Mouse (Mus musculus): ENCODE measurements around the gene Eef2. TPM values are rescaled to one million over a fixed set of nuclear protein-coding genes. Genes with fewer than 3 reads are reported as not detected.
"Not testable (repeated sequence)": the region's sequence is repeated elsewhere in the genome, so short reads cannot be mapped to it uniquely, and the experiment has no call there.

Gene Eef2
- total and polyA plus RNA-seq, 3 experiments: 1,695 to 3,878 (median 1,715) TPM

- Histone ChIP-seq H3K27me3 (ENCODE audit: insufficient read depth, low read length) (no peaks in the 10 kb centered on the region), H3K36me3 (replicated peaks) (peaks cover 64% of the 10 kb centered on the region), H3K4me1 (ENCODE audit: insufficient read depth, low read depth, low read length) (peaks cover 77% of the 10 kb centered on the region), H3K4me3 (ENCODE audit: low read depth, low read length) (peak overlapping the region; percentile 84), H3K9me3 (replicated peaks) (no peaks in the 10 kb centered on the region)
- TF ChIP-seq CTCF (IDR thresholded peaks at IDR 0.05; ENCODE audit: low read depth, low read length): no peak
- DNase-seq (ENCODE audit: low spot score): no peak
- no peak for ATAC-seq (ENCODE audit: extremely low read depth, insufficient number of reproducible peaks, low FRiP score, poor library complexity, severe bottlenecking)
Observed at GRCm38 (mm10) chr10:81178927-81179326, 2.5 kb downstream of the Eef2 start.

DNA sequence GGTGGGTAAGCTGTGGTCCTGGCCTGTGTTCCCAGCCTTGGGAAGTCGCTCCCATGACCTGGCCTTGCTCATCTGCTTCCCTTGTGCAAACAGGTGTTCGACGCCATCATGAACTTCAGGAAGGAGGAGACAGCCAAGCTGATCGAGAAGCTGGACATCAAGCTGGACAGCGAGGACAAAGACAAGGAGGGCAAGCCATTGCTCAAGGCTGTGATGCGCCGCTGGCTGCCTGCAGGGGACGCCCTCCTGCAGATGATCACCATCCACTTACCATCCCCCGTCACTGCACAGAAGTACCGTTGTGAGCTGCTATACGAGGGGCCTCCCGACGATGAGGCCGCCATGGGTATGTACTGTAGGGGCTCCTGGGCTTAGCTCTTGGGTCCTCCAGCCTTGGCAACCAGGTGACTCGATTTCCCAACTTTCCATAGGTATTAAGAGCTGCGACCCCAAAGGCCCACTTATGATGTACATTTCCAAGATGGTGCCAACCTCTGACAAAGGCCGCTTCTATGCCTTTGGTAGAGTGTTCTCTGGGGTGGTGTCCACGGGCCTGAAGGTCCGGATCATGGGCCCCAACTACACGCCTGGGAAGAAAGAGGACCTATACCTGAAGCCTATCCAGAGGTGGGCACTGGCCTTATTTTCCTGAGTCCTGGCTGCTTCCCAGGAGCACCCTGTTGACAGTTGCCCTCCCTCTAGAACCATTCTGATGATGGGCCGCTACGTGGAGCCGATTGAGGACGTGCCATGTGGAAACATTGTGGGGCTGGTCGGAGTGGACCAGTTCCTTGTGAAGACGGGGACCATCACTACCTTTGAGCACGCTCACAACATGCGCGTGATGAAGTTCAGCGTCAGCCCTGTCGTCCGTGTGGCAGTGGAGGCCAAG is 3.3 kb downstream of the Eef2 start:
- Histone ChIP-seq H3K4me3 (ENCODE audit: low read depth, low read length) (peak overlapping the region; percentile 84), H3K9me3 (replicated peaks) (no peaks in the 10 kb centered on the region), H3K27me3 (ENCODE audit: insufficient read depth, low read length) (no peaks in the 10 kb centered on the region), H3K4me1 (ENCODE audit: insufficient read depth, low read depth, low read length) (peaks cover 77% of the 10 kb centered on the region), H3K36me3 (replicated peaks) (peaks cover 71% of the 10 kb centered on the region)
- DNase-seq (ENCODE audit: low spot score) (no peak), ATAC-seq (ENCODE audit: extremely low read depth, insufficient number of reproducible peaks, low FRiP score, poor library complexity, severe bottlenecking) (no peak)
- TF ChIP-seq TAL1 (conservative IDR thresholded peaks at IDR 0.05; ENCODE audit: low read depth, low read length) (no peak), CTCF (IDR thresholded peaks at IDR 0.05; ENCODE audit: low read depth, low read length) (peak; percentile 56; the same call in 1 of the 2 replicates)

GRCm38 (mm10) chr10:81180946-81181345 is 4.5 kb downstream of the Eef2 start:
- H3K36me3 ChIP-seq (replicated peaks): peaks cover 83% of the 10 kb centered on the region
- TF ChIP-seq TAL1 (conservative IDR thresholded peaks at IDR 0.05; ENCODE audit: low read depth, low read length) (no peak), POLR2AphosphoS5 (IDR thresholded peaks at IDR 0.05; ENCODE audit: insufficient replicate concordance, low read depth, low read length) (no peak), GATA2 (IDR thresholded peaks at IDR 0.05; ENCODE audit: borderline replicate concordance, low read depth, low read length) (no peak), CTCF (IDR thresholded peaks at IDR 0.05; ENCODE audit: low read depth, low read length) (no peak), GATA1 (IDR thresholded peaks at IDR 0.05; ENCODE audit: borderline replicate concordance, low read length) (no peak)
- H3K27me3 ChIP-seq (ENCODE audit: insufficient read depth, low read length): no peaks in the 10 kb centered on the region
- H3K4me1 ChIP-seq (ENCODE audit: insufficient read depth, low read depth, low read length): peaks cover 71% of the 10 kb centered on the region
- no peaks in the 10 kb centered on the region for H3K9me3 ChIP-seq (replicated peaks)
- ATAC-seq (ENCODE audit: extremely low read depth, insufficient number of reproducible peaks, low FRiP score, poor library complexity, severe bottlenecking): no peak
- no peak for DNase-seq (ENCODE audit: low spot score)
- peak overlapping the region; percentile 60; the same call in 1 of the 2 replicates for H3K4me3 ChIP-seq (ENCODE audit: low read depth, low read length)

DNA sequence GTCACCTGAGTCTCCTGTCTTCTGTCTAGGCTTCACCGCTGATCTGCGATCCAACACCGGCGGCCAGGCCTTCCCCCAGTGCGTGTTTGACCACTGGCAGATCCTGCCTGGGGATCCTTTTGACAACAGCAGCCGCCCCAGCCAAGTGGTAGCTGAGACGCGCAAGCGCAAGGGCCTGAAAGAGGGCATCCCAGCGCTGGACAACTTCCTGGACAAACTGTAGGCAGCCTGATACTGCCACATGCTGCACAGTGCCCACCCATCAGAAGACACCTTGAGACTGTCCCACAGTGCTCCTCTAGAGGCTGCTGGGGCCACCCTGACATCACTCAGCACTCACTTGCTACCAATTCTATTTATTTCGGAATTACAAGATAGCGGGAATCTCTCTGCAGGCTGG is 5.4 kb downstream of the Eef2 start:
- Histone ChIP-seq H3K4me1 (ENCODE audit: insufficient read depth, low read depth, low read length) (peaks cover 71% of the 10 kb centered on the region), H3K36me3 (replicated peaks) (peaks cover 88% of the 10 kb centered on the region)
- DNase-seq (ENCODE audit: low spot score); ATAC-seq (ENCODE audit: extremely low read depth, insufficient number of reproducible peaks, low FRiP score, poor library complexity, severe bottlenecking); H3K9me3 ChIP-seq (replicated peaks); H3K27me3 ChIP-seq (ENCODE audit: insufficient read depth, low read length); H3K4me3 ChIP-seq (ENCODE audit: low read depth, low read length): not testable (repeated sequence)

DNA sequence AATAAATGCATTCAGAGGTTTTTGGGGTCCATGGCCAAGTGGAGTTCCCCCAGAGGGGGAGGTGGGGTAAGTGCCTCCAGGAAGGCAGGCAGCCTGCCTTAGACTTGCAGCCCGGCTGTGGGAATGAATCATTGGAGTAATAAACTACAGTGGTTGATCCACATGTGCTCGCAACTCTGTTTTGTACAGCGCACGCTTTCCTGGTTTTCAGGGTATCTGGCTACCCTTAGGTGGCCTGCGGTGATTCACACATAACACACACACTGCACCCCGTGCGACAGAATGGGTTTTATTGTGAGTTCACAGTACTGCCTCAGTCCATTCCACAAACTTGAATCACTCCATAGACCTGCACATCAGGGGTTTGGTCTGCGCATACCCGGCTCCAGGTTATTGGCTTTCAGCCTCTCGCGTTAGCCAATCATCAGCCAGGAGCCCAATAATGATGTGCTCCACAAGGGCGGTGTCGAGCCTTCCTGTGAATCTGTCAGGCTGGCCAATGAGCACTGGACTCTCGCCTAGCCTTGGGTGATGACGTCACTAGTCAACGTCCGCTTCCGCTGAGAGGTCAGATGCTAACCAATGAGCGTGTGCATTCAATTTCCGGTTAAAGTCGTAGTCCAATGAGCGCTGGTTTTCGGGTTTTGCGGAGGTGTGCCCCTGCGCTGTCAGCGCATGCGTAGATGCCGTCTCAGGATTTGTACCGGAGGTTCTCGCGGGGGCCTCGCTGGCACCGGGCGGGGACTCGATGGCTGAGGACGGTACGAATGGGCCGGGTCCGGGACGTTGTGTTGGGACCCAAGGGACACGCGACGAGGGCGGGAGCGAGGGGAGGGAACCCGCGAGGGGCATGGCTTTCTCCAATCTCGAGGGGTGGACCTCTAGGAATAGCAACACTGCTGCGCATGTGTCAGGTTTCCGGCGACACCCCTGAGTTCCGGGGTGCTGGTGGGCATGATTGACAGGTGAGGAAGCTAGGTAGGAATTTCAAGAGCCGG is 6.2 kb downstream of the Eef2 start, which contains the start of gene Dapk3:
Gene Dapk3, plus strand, starts transcription at position 670 of the 998 bp plus-strand sequence.
- no peaks in the 10 kb centered on the region for H3K9me3 ChIP-seq (replicated peaks)
- peaks cover 76% of the 10 kb centered on the region for H3K4me1 ChIP-seq (ENCODE audit: insufficient read depth, low read depth, low read length)
- H3K36me3 ChIP-seq (replicated peaks): peaks cover 88% of the 10 kb centered on the region
- no peaks in the 10 kb centered on the region for H3K27me3 ChIP-seq (ENCODE audit: insufficient read depth, low read length)
- TF ChIP-seq POLR2AphosphoS5 (IDR thresholded peaks at IDR 0.05; ENCODE audit: insufficient replicate concordance, low read depth, low read length): peak; percentile 97
- no peak for TF ChIP-seq GATA2 (IDR thresholded peaks at IDR 0.05; ENCODE audit: borderline replicate concordance, low read depth, low read length)
- ATAC-seq (ENCODE audit: extremely low read depth, insufficient number of reproducible peaks, low FRiP score, poor library complexity, severe bottlenecking): peak; percentile 93
- peak within 1 kb of the TSS; percentile 78 for H3K4me3 ChIP-seq (ENCODE audit: low read depth, low read length)
- DNase-seq (ENCODE audit: low spot score): peak; percentile 96

DNA sequence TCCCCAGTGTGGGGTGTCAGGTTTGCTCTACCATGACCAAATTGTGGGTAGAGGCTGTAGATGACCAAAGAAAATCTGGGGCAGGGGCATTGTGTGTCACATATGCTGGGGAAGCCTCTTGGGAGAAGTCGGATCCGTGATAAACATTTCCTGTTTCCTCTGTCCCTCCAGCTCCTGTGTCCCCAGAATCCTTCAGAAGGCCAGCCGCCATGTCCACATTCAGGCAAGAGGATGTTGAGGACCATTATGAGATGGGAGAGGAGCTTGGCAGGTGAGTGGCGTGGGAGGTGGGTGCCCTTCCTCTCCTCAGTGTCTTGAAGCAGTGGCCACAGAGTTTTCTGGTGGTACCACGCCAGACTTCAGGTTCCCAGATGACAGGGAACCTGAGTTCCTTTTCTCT is 7.4 kb downstream of the Eef2 start, which contains the start of gene 4930442H23Rik:
Gene 4930442H23Rik, minus strand, starts transcription at position 45 of the 400 bp plus-strand sequence.
- ATAC-seq (ENCODE audit: extremely low read depth, insufficient number of reproducible peaks, low FRiP score, poor library complexity, severe bottlenecking) (no peak), DNase-seq (ENCODE audit: low spot score) (no peak)
- TF ChIP-seq POLR2AphosphoS5 (IDR thresholded peaks at IDR 0.05; ENCODE audit: insufficient replicate concordance, low read depth, low read length) (peak; percentile 77), CTCF (IDR thresholded peaks at IDR 0.05; ENCODE audit: low read depth, low read length) (no peak), GATA1 (IDR thresholded peaks at IDR 0.05; ENCODE audit: borderline replicate concordance, low read length) (no peak)
- Histone ChIP-seq H3K4me3 (ENCODE audit: low read depth, low read length) (peak within 1 kb of the TSS; percentile 78), H3K9me3 (replicated peaks) (no peaks in the 10 kb centered on the region), H3K36me3 (replicated peaks) (peaks cover 86% of the 10 kb centered on the region), H3K4me1 (ENCODE audit: insufficient read depth, low read depth, low read length) (peaks cover 64% of the 10 kb centered on the region), H3K27me3 (ENCODE audit: insufficient read depth, low read length) (no peaks in the 10 kb centered on the region)
